Mouse (Mus musculus) liver, embryonic 14.5 days (tissue): ENCODE measurements around the gene Cnr2.

Source experiments
- CTCF ChIP-seq: IDR thresholded peaks from 2 replicates; pipeline ENCODE4 v1.5.1; 2016; ENCODE audit warnings: antibody characterized with exemption, low read depth, control low read depth
- EP300 ChIP-seq: IDR thresholded peaks from 2 replicates; pipeline ENCODE4 v1.6.1; 2016; ENCODE audit warnings: antibody characterized with exemption, low read depth

DNA sequence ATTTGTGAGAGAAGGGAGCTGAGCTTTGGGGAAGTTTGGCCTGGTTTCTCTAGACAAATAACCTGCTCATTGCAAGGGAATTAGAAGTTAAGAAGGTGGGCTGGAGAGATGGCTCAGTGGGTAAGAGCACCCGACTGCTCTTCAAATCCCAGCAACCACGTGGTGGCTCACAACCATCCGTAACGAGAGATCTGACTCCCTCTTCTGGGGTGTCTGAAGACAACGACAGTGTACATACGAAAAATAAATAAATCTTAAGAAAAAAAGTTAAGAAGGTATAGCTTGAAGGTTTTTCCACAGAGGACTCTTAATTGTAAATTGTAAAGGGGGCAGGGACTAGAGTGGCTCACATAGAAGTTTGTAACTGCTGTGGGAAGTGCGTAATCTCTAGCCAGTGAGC lies 19.6 kb upstream of the Cnr2 start:
- TF ChIP-seq CTCF, result 0 out of 2 replicates have a peak, but pooled peaks have one; percentile 2
- no peak for TF ChIP-seq EP300
